Mouse (Mus musculus) frontal cortex, adult (tissue): Measurements from ENCODE around the gene Atg7.

ENCODE experiments used
- ATAC-seq: cut with Nextera tagmentation; 2 replicates; pipeline ENCODE4 v1.9.2; 2017; ENCODE audit warnings: mild to moderate bottlenecking, moderate library complexity, mixed read lengths; ENCODE audit not compliant: low TSS enrichment

Gene Atg7

GRCm38 (mm10) chr6:114817948-114818347 is 175.1 kb downstream of the Atg7 start:
- ATAC-seq = no peak

GRCm38 (mm10) chr6:114818471-114818870 is 175.6 kb downstream of the Atg7 start:
- no peak for ATAC-seq

GRCm38 (mm10) chr6:114819971-114820481 is 177.1 kb downstream of the Atg7 start:
- ATAC-seq = no peak

GRCm38 (mm10) chr6:114821646-114822045 is 178.7 kb downstream of the Atg7 start:
- ATAC-seq = no peak

GRCm38 (mm10) chr6:114826889-114827288 is 184.0 kb downstream of the Atg7 start:
- no peak for ATAC-seq

GRCm38 (mm10) chr6:114829660-114830438 is 187.0 kb downstream of the Atg7 start:
- no peak for ATAC-seq

GRCm38 (mm10) chr6:114831807-114832206 is 188.9 kb downstream of the Atg7 start:
- ATAC-seq = no peak

- peak; percentile 60 for ATAC-seq
These were observed 190.3 kb downstream of the Atg7 start for GRCm38 (mm10) chr6:114833058-114833685.

GRCm38 (mm10) chr6:114833791-114834346 is 191.0 kb downstream of the Atg7 start:
- ATAC-seq = no peak

GRCm38 (mm10) chr6:114835344-114835743 is 192.4 kb downstream of the Atg7 start:
- ATAC-seq = no peak

GRCm38 (mm10) chr6:114835752-114836151 is 192.9 kb downstream of the Atg7 start:
- no peak for ATAC-seq

GRCm38 (mm10) chr6:114836433-114836832 is 193.5 kb downstream of the Atg7 start:
- ATAC-seq = no peak

GRCm38 (mm10) chr6:114838872-114839271 is 196.0 kb downstream of the Atg7 start:
- ATAC-seq = no peak

- ATAC-seq = no peak
These were observed 197.1 kb downstream of the Atg7 start for GRCm38 (mm10) chr6:114840012-114840411.

- no peak for ATAC-seq
These were observed 199.2 kb downstream of the Atg7 start for GRCm38 (mm10) chr6:114842131-114842530.

- no peak for ATAC-seq
These were observed 200.0 kb downstream of the Atg7 start for GRCm38 (mm10) chr6:114842863-114843262.

- 0 out of 2 replicates have a peak, but pooled peaks have one; percentile 36 for ATAC-seq
These were observed 203.4 kb downstream of the Atg7 start for GRCm38 (mm10) chr6:114846153-114846772.

GRCm38 (mm10) chr6:114847582-114848174 is 204.8 kb downstream of the Atg7 start:
- ATAC-seq = no peak

- ATAC-seq = no peak
These were observed 205.9 kb downstream of the Atg7 start for GRCm38 (mm10) chr6:114848761-114849160.

GRCm38 (mm10) chr6:114849787-114850186 is 206.9 kb downstream of the Atg7 start:
- ATAC-seq = no peak

- no peak for ATAC-seq
These were observed 208.8 kb downstream of the Atg7 start for GRCm38 (mm10) chr6:114851688-114852087.

- ATAC-seq = no peak
These were observed 209.8 kb downstream of the Atg7 start for GRCm38 (mm10) chr6:114852739-114853138.
